Mouse (Mus musculus): ENCODE measurements around the gene Napa. TPM values are rescaled to one million over a fixed set of nuclear protein-coding genes. Genes with fewer than 3 reads are reported as not detected.

The Napa gene
- polyA plus RNA-seq, 1 experiment from 2014 or later, result 162 TPM

DNA sequence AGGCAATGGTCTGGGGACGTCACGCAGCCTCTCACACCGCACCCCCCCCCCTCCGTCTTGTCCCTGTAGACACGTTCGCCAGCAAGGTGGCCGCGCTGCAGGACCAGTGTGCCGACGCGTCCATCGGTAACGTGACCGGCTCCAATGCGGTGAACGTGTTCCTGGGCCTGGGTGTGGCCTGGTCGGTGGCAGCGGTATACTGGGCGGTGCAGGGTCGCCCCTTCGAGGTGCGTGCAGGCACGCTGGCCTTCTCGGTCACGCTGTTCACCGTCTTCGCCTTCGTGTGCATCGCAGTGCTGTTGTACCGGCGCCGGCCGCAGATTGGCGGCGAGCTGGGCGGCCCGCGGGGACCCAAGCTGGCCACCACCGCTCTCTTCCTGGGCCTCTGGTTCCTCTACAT is 60.5 kb downstream of the Napa start:
- Histone ChIP-seq H3K4me1 (ENCODE audit: control insufficient read depth, low read depth, low read length) (no peaks in the 10 kb centered on the region), H3K36me3 (ENCODE audit: control insufficient read depth, insufficient read depth) (no peaks in the 10 kb centered on the region), H3K27ac (ENCODE audit: low read length) (no peak overlapping the region), H3K9me3 (replicated peaks; ENCODE audit: control insufficient read depth, low read length) (no peaks in the 10 kb centered on the region), H3K9ac (ENCODE audit: low read depth, low read length) (no peak overlapping the region), H3K4me3 (ENCODE audit: low read depth, low read length) (no peak overlapping the region), H3K4me2 (ENCODE audit: low read depth, low read length) (no peak overlapping the region), H3K27me3 (ENCODE audit: control insufficient read depth, insufficient read depth, low read depth, low read length) (peaks cover 22% of the 10 kb centered on the region)
- no peak for ATAC-seq (ENCODE audit: low read depth)
- 8% methylated on average over 39 of the region's 39 CpGs for WGBS (ENCODE audit: insufficient replicate concordance)

DNA sequence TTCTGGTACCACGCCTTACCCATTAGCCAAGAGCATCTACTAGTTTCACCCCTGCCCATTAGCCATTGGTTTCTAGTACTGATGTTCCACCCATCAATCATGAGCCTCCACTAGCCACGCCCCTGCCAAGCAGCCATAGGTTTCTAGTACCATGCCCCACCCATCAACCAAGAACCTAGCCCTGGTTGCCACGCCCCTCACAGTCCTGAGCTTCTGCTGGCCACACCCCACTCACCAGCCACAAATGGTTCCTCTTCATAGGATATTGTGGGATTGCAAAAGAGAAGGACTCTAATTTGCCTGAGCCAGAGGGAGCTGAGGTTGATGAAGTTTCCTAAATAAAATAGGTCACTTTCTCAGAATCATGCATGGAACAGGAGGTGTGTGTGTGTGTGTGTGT is 62.4 kb downstream of the Napa start:
- ATAC-seq (ENCODE audit: low read depth), result no peak; the same call in 1 of the 2 replicates
- WGBS (ENCODE audit: insufficient replicate concordance), result 48% methylated on average over 3 of the region's 3 CpGs

DNA sequence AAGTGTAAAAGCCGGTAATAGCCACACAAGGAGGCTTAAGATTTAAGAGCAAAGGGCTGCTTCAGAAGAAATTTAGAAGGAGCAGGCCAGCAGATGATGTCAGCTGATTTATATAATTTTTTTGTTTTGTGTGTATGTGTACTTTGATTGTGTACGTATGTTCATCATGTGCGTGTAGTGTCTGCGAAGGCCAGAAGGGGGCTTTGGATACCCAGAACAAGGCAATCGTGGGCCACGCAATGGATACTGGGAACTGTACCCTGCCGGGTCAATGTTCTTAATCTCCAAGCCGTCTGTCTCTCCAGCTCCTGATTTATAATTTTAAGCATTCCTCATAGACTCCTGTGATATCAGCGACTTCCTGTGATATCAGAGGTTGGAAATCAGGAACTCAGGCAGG is 63.0 kb downstream of the Napa start:
- no peak overlapping the region for H3K27ac ChIP-seq (ENCODE audit: low read length)
- no peak overlapping the region for H3K9ac ChIP-seq (ENCODE audit: low read depth, low read length)
- H3K4me2 ChIP-seq (ENCODE audit: low read depth, low read length), result no peak overlapping the region
- H3K9me3 ChIP-seq (replicated peaks; ENCODE audit: control insufficient read depth, low read length), result no peaks in the 10 kb centered on the region
- H3K4me1 ChIP-seq (ENCODE audit: control insufficient read depth, low read depth, low read length), result no peaks in the 10 kb centered on the region
- 78% methylated on average over 9 of the region's 9 CpGs for WGBS (ENCODE audit: insufficient replicate concordance)
- no peak overlapping the region for H3K4me3 ChIP-seq (ENCODE audit: low read depth, low read length)
- no peak for ATAC-seq (ENCODE audit: low read depth)
- H3K36me3 ChIP-seq (ENCODE audit: control insufficient read depth, insufficient read depth), result no peaks in the 10 kb centered on the region
- H3K27me3 ChIP-seq (ENCODE audit: control insufficient read depth, insufficient read depth, low read depth, low read length), result peaks cover 22% of the 10 kb centered on the region

More for the DNA sequence above, 62.4 kb downstream of the Napa start:
- H3K27ac ChIP-seq (ENCODE audit: low read length), result no peak overlapping the region
- no peak overlapping the region for H3K4me3 ChIP-seq (ENCODE audit: low read depth, low read length)
- no peak overlapping the region for H3K9ac ChIP-seq (ENCODE audit: low read depth, low read length)
- H3K9me3 ChIP-seq (replicated peaks; ENCODE audit: control insufficient read depth, low read length), result no peaks in the 10 kb centered on the region
- H3K4me1 ChIP-seq (ENCODE audit: control insufficient read depth, low read depth, low read length), result no peaks in the 10 kb centered on the region
- H3K27me3 ChIP-seq (ENCODE audit: control insufficient read depth, insufficient read depth, low read depth, low read length), result peaks cover 22% of the 10 kb centered on the region
- no peaks in the 10 kb centered on the region for H3K36me3 ChIP-seq (ENCODE audit: control insufficient read depth, insufficient read depth)
- H3K4me2 ChIP-seq (ENCODE audit: low read depth, low read length), result no peak overlapping the region

DNA sequence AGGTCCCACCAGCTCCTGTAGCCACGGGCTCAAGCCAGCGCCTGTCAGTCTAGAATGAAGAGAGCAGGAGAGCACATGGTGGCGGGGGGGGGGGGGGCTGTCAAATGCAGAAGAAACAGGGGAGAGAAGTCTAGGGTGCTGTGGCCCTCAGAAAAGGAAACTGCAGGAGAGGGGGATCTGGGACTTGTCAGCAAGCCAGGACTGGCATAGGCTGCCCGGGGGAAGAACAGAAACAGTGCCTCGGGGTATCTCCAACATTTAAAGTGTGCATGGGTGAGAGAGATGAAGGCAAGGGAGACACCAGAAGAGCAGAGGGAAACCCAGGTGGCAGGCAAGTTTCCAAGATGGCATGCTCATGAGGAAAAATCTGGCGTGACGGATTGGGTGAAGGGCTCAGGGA is 63.8 kb downstream of the Napa start:
- H3K4me3 ChIP-seq (ENCODE audit: low read depth, low read length), result no peak overlapping the region
- no peak overlapping the region for H3K27ac ChIP-seq (ENCODE audit: low read length)
- peaks cover 22% of the 10 kb centered on the region for H3K27me3 ChIP-seq (ENCODE audit: control insufficient read depth, insufficient read depth, low read depth, low read length)
- WGBS (ENCODE audit: insufficient replicate concordance), result 57% methylated on average over 7 of the region's 7 CpGs
- no peaks in the 10 kb centered on the region for H3K9me3 ChIP-seq (replicated peaks; ENCODE audit: control insufficient read depth, low read length)
- H3K4me1 ChIP-seq (ENCODE audit: control insufficient read depth, low read depth, low read length), result no peaks in the 10 kb centered on the region
- no peak overlapping the region for H3K9ac ChIP-seq (ENCODE audit: low read depth, low read length)
- H3K4me2 ChIP-seq (ENCODE audit: low read depth, low read length), result no peak overlapping the region
- ATAC-seq (ENCODE audit: low read depth), result no peak
- no peaks in the 10 kb centered on the region for H3K36me3 ChIP-seq (ENCODE audit: control insufficient read depth, insufficient read depth)

Other genes with a start within 250 kb of the Napa start
- gene Crx, start 218.5 kb upstream of the Napa start, polyA plus RNA-seq (2015; fragmentation: Nextera tagmentation; extraction: Ambion mirVana), result not detected in 2 replicates
- gene Crxos, start 215.8 kb upstream of the Napa start, polyA plus RNA-seq (2015; fragmentation: Nextera tagmentation; extraction: Ambion mirVana), result not detected in 2 replicates
- 235 and 256 TPM in 2 replicates for gene Selenow, start 176.1 kb upstream of the Napa start, polyA plus RNA-seq (2015; fragmentation: Nextera tagmentation; extraction: Ambion mirVana)
- 71.8 and 79.1 TPM in 2 replicates for gene Nop53, start 152.4 kb upstream of the Napa start, polyA plus RNA-seq (2015; fragmentation: Nextera tagmentation; extraction: Ambion mirVana)
- 4.7 and 5.6 TPM in 2 replicates for gene Ehd2, start 130.9 kb upstream of the Napa start, polyA plus RNA-seq (2015; fragmentation: Nextera tagmentation; extraction: Ambion mirVana)
- gene Bicra, start 50.5 kb upstream of the Napa start, polyA plus RNA-seq (2015; fragmentation: Nextera tagmentation; extraction: Ambion mirVana), result 1.4 and 1.9 TPM in 2 replicates
- not detected in 2 replicates for gene Zfp541, start 36.6 kb upstream of the Napa start, polyA plus RNA-seq (2015; fragmentation: Nextera tagmentation; extraction: Ambion mirVana)
- 7.3 and 7.8 TPM in 2 replicates for gene Kptn, start 21.4 kb downstream of the Napa start, polyA plus RNA-seq (2015; fragmentation: Nextera tagmentation; extraction: Ambion mirVana)
- gene Slc8a2, start 31.4 kb downstream of the Napa start, polyA plus RNA-seq (2015; fragmentation: Nextera tagmentation; extraction: Ambion mirVana), result 0.02 TPM in 1 of 2 replicates, not detected in the other
- gene Meis3, start 76.6 kb downstream of the Napa start, polyA plus RNA-seq (2015; fragmentation: Nextera tagmentation; extraction: Ambion mirVana), result 1.1 and 1.6 TPM in 2 replicates
- 4.9 and 6.7 TPM in 2 replicates for gene Dhx34, start 123.6 kb downstream of the Napa start, polyA plus RNA-seq (2015; fragmentation: Nextera tagmentation; extraction: Ambion mirVana)
- gene C5ar2, start 145.7 kb downstream of the Napa start, polyA plus RNA-seq (2015; fragmentation: Nextera tagmentation; extraction: Ambion mirVana), result 0.98 and 1.0 TPM in 2 replicates
- gene C5ar1, start 161.1 kb downstream of the Napa start, polyA plus RNA-seq (2015; fragmentation: Nextera tagmentation; extraction: Ambion mirVana), result 4.0 and 4.6 TPM in 2 replicates
- gene Inafm1, start 175.2 kb downstream of the Napa start, polyA plus RNA-seq (2015; fragmentation: Nextera tagmentation; extraction: Ambion mirVana), result 3.5 and 4.4 TPM in 2 replicates
- gene Ccdc9, start 188.3 kb downstream of the Napa start, polyA plus RNA-seq (2015; fragmentation: Nextera tagmentation; extraction: Ambion mirVana), result 9.0 and 10.9 TPM in 2 replicates
- 3.0 and 4.1 TPM in 2 replicates for gene Bbc3, start 209.9 kb downstream of the Napa start, polyA plus RNA-seq (2015; fragmentation: Nextera tagmentation; extraction: Ambion mirVana)

Data from liver, embryonic 16.5 days (tissue).